Mouse (Mus musculus): ENCODE results near the gene Ntrk3.

GRCm38 (mm10) chr7:78499970-78500369 is 237.8 kb downstream of the Ntrk3 start:
- no peak for TF ChIP-seq CTCF (conservative IDR thresholded peaks at IDR 0.05; ENCODE audit: insufficient read depth, insufficient read length, low read depth, low read length)
- no peak for TF ChIP-seq POLR2A (IDR thresholded peaks at IDR 0.05; ENCODE audit: low read depth, low read length)
